Mouse (Mus musculus) kidney, adult 2 months (tissue): ENCODE results near the gene Galnt2.

Experiments
- CTCF ChIP-seq: fragments of 200-500 bp; conservative IDR thresholded peaks from 2 replicates; pipeline ENCODE4 v1.5.1; 2011; ENCODE audit warnings: low read depth, mild to moderate bottlenecking, control low read depth, low read length, moderate library complexity, mixed read lengths; ENCODE audit not compliant: insufficient read depth, insufficient read length
- POLR2A ChIP-seq: fragments of 200-500 bp; IDR thresholded peaks from one replicate; pipeline ENCODE4 v1.6.1; 2011; ENCODE audit warnings: low read depth, low read length, control low read depth

- TF ChIP-seq CTCF = no peak
- no peak for TF ChIP-seq POLR2A
Measured at GRCm38 (mm10) chr8:124343151-124343550, 112.0 kb downstream of the Galnt2 start.
